Mouse (Mus musculus): ENCODE measurements around the gene Psmc5. TPM values are rescaled to one million over a fixed set of nuclear protein-coding genes. Genes with fewer than 3 reads are reported as not detected.
A peak's percentile ranks its signal among the peaks of the same experiment; 100 is the strongest.
"Not testable (repeated sequence)": the region's sequence is repeated elsewhere in the genome, so short reads cannot be mapped to it uniquely, and the experiment has no call there.

Psmc5 gene
- total and polyA plus RNA-seq, 3 experiments = 44.0 to 90.7 (median 64.1) TPM

DNA sequence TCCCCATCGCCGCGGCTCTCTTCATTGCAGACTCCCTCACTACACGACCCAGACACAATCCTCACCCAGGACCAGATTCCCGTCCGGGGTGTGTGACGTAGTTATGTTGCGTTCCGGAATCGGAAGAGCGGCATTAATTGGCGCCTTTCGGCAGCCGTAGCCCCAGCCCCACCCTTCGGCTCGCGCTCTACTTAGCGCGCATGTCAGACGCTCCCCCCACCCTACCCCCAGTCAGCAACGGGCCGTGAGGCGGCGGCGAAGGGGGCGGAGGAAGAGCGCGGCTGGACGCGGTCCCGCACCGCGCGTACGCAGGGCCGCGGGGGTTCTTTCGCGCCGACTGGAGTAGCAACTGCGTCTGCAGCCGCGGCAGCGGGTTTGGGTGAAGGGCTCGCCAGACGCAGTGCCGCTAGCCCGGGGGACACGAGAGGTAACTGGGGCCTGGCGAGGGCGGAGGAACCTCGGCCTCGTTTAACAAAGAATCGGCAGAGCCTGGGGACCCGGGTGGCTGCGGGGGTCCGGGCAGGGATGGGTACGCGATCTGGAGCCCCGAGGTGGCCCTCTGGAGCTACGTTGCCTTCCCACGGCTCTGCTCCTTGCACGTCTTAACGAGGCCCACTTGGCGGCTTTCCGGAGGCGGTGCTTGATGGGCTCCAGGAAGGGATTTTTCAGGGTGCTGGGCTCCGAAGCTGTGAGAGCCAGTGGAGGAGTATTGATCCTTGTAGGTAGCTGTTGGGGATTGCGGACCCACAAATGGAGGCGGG, 39.0 kb upstream of the Psmc5 start, which contains the start of gene Ddx42:
Ddx42 (plus strand) TSS at position 197 of the 761 bp plus-strand sequence.
- Histone ChIP-seq H3K9me3 (replicated peaks) (no peaks in the 10 kb centered on the region), H3K27me3 (ENCODE audit: insufficient read depth, low read length) (no peaks in the 10 kb centered on the region), H3K4me1 (ENCODE audit: insufficient read depth, low read depth, low read length) (peaks cover 37% of the 10 kb centered on the region), H3K4me3 (ENCODE audit: low read depth, low read length) (peak within 1 kb of the TSS; percentile 97), H3K36me3 (replicated peaks) (peaks cover 36% of the 10 kb centered on the region)
- DNase-seq (ENCODE audit: low spot score) = peak; percentile 80
- no peak for TF ChIP-seq TAL1 (conservative IDR thresholded peaks at IDR 0.05; ENCODE audit: low read depth, low read length)
- 0 out of 2 replicates have a peak, but pooled peaks have one; percentile 15 for TF ChIP-seq POLR2AphosphoS5 (IDR thresholded peaks at IDR 0.05; ENCODE audit: insufficient replicate concordance, low read depth, low read length)
- ATAC-seq (ENCODE audit: extremely low read depth, insufficient number of reproducible peaks, low FRiP score, poor library complexity, severe bottlenecking) = peak; percentile 74

DNA sequence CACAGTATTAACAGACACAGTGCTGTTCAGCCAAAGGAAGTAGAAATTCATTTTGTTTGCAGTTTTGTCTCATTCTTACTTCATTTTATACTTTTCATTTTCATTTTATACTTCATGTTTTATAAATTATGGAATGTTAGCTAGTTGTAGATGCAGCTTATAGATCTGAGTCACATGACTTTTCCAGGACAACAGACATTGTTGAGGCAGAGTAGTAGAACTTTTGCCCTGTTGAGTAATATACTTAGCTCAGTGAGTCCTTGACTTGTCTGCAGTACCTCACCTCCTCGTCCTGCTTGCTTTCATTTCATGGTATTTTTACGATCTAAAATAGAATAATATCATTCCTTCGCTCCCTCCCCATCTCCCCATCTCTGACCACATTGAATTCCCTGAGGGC, 35.4 kb upstream of the Psmc5 start:
- ATAC-seq (ENCODE audit: extremely low read depth, insufficient number of reproducible peaks, low FRiP score, poor library complexity, severe bottlenecking) (no peak), DNase-seq (ENCODE audit: low spot score) (no peak)
- Histone ChIP-seq H3K36me3 (replicated peaks) (peaks cover 39% of the 10 kb centered on the region), H3K4me1 (ENCODE audit: insufficient read depth, low read depth, low read length) (peaks cover 18% of the 10 kb centered on the region), H3K4me3 (ENCODE audit: low read depth, low read length) (no peak overlapping the region), H3K9me3 (replicated peaks) (no peaks in the 10 kb centered on the region), H3K27me3 (ENCODE audit: insufficient read depth, low read length) (no peaks in the 10 kb centered on the region)
- TF ChIP-seq GATA1 (IDR thresholded peaks at IDR 0.05; ENCODE audit: borderline replicate concordance, low read length) (no peak), POLR2AphosphoS5 (IDR thresholded peaks at IDR 0.05; ENCODE audit: insufficient replicate concordance, low read depth, low read length) (no peak), TAL1 (conservative IDR thresholded peaks at IDR 0.05; ENCODE audit: low read depth, low read length) (no peak), CTCF (IDR thresholded peaks at IDR 0.05; ENCODE audit: low read depth, low read length) (no peak), GATA2 (IDR thresholded peaks at IDR 0.05; ENCODE audit: borderline replicate concordance, low read depth, low read length) (no peak)

- not testable (repeated sequence) for H3K9me3 ChIP-seq (replicated peaks); H3K4me3 ChIP-seq (ENCODE audit: low read depth, low read length); H3K4me1 ChIP-seq (ENCODE audit: insufficient read depth, low read depth, low read length); ATAC-seq (ENCODE audit: extremely low read depth, insufficient number of reproducible peaks, low FRiP score, poor library complexity, severe bottlenecking); H3K27me3 ChIP-seq (ENCODE audit: insufficient read depth, low read length); DNase-seq (ENCODE audit: low spot score)
- peaks cover 85% of the 10 kb centered on the region for H3K36me3 ChIP-seq (replicated peaks)
These were observed 22.0 kb upstream of the Psmc5 start for GRCm38 (mm10) chr11:106233978-106234377.

GRCm38 (mm10) chr11:106246834-106247233, 9.1 kb upstream of the Psmc5 start:
- Histone ChIP-seq H3K4me3 (ENCODE audit: low read depth, low read length) (no peak overlapping the region), H3K27me3 (ENCODE audit: insufficient read depth, low read length) (no peaks in the 10 kb centered on the region), H3K4me1 (ENCODE audit: insufficient read depth, low read depth, low read length) (peaks cover 8% of the 10 kb centered on the region; the same call in 1 of the 2 replicates), H3K9me3 (replicated peaks) (no peaks in the 10 kb centered on the region), H3K36me3 (replicated peaks) (peaks cover 97% of the 10 kb centered on the region)
- DNase-seq (ENCODE audit: low spot score) (no peak), ATAC-seq (ENCODE audit: extremely low read depth, insufficient number of reproducible peaks, low FRiP score, poor library complexity, severe bottlenecking) (no peak)
- TF ChIP-seq TAL1 (conservative IDR thresholded peaks at IDR 0.05; ENCODE audit: low read depth, low read length) = no peak
- no peak for TF ChIP-seq POLR2AphosphoS5 (IDR thresholded peaks at IDR 0.05; ENCODE audit: insufficient replicate concordance, low read depth, low read length)
- no peak for TF ChIP-seq GATA1 (IDR thresholded peaks at IDR 0.05; ENCODE audit: borderline replicate concordance, low read length)
- TF ChIP-seq GATA2 (IDR thresholded peaks at IDR 0.05; ENCODE audit: borderline replicate concordance, low read depth, low read length) = no peak
- no peak for TF ChIP-seq CTCF (IDR thresholded peaks at IDR 0.05; ENCODE audit: low read depth, low read length)

DNA sequence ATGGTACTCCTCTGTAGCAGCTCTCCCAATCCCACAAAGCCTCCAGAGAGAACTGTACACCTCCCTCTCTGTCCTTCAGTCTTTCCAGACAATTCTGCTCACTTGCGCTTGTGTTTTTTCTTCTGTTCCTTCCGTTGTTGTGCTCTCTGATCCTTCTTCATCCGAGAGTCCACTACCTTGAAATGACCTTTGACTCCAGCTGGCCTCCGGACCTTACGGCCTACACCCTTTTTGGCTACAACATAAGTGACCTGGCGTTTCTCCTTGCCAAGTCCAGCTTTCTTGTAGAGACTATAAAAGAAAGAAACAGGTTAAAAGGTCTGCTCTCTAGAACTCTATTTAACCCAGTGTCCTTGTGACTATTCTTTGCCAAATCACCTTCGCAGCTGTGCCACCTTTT, 6.6 kb upstream of the Psmc5 start:
- TF ChIP-seq POLR2AphosphoS5 (IDR thresholded peaks at IDR 0.05; ENCODE audit: insufficient replicate concordance, low read depth, low read length) (no peak), GATA2 (IDR thresholded peaks at IDR 0.05; ENCODE audit: borderline replicate concordance, low read depth, low read length) (no peak), CTCF (IDR thresholded peaks at IDR 0.05; ENCODE audit: low read depth, low read length) (no peak), GATA1 (IDR thresholded peaks at IDR 0.05; ENCODE audit: borderline replicate concordance, low read length) (no peak), TAL1 (conservative IDR thresholded peaks at IDR 0.05; ENCODE audit: low read depth, low read length) (no peak)
- H3K9me3 ChIP-seq (replicated peaks) = no peaks in the 10 kb centered on the region
- DNase-seq (ENCODE audit: low spot score) = no peak
- H3K27me3 ChIP-seq (ENCODE audit: insufficient read depth, low read length) = no peaks in the 10 kb centered on the region
- H3K4me3 ChIP-seq (ENCODE audit: low read depth, low read length) = no peak overlapping the region
- H3K36me3 ChIP-seq (replicated peaks) = peaks cover 97% of the 10 kb centered on the region
- H3K4me1 ChIP-seq (ENCODE audit: insufficient read depth, low read depth, low read length) = peaks cover 30% of the 10 kb centered on the region
- no peak for ATAC-seq (ENCODE audit: extremely low read depth, insufficient number of reproducible peaks, low FRiP score, poor library complexity, severe bottlenecking)

- Histone ChIP-seq H3K27me3 (ENCODE audit: insufficient read depth, low read length) (no peaks in the 10 kb centered on the region), H3K9me3 (replicated peaks) (no peaks in the 10 kb centered on the region), H3K4me3 (ENCODE audit: low read depth, low read length) (peak overlapping the region; percentile 88), H3K36me3 (replicated peaks) (peaks cover 79% of the 10 kb centered on the region), H3K4me1 (ENCODE audit: insufficient read depth, low read depth, low read length) (peaks cover 53% of the 10 kb centered on the region)
- DNase-seq (ENCODE audit: low spot score) (no peak), ATAC-seq (ENCODE audit: extremely low read depth, insufficient number of reproducible peaks, low FRiP score, poor library complexity, severe bottlenecking) (no peak)
- TF ChIP-seq GATA2 (IDR thresholded peaks at IDR 0.05; ENCODE audit: borderline replicate concordance, low read depth, low read length) = no peak
- no peak for TF ChIP-seq TAL1 (conservative IDR thresholded peaks at IDR 0.05; ENCODE audit: low read depth, low read length)
- TF ChIP-seq POLR2AphosphoS5 (IDR thresholded peaks at IDR 0.05; ENCODE audit: insufficient replicate concordance, low read depth, low read length) = no peak
- TF ChIP-seq CTCF (IDR thresholded peaks at IDR 0.05; ENCODE audit: low read depth, low read length) = no peak
- TF ChIP-seq GATA1 (IDR thresholded peaks at IDR 0.05; ENCODE audit: borderline replicate concordance, low read length) = no peak
These were observed 1.2 kb upstream of the Psmc5 start for GRCm38 (mm10) chr11:106254767-106255166.
